Mouse (Mus musculus) frontal cortex, postnatal 14 days (tissue): Measurements from ENCODE around the gene Prrt1.
A peak's percentile ranks its signal among the peaks of the same experiment; 100 is the strongest.

Experiments used
- DNase-seq, 2 experiments: peaks; one replicate each; pipeline ENCODE4 v3.0.0; 2022; ENCODE audit warnings: low spot score in 2 of 2

Gene Prrt1

DNA sequence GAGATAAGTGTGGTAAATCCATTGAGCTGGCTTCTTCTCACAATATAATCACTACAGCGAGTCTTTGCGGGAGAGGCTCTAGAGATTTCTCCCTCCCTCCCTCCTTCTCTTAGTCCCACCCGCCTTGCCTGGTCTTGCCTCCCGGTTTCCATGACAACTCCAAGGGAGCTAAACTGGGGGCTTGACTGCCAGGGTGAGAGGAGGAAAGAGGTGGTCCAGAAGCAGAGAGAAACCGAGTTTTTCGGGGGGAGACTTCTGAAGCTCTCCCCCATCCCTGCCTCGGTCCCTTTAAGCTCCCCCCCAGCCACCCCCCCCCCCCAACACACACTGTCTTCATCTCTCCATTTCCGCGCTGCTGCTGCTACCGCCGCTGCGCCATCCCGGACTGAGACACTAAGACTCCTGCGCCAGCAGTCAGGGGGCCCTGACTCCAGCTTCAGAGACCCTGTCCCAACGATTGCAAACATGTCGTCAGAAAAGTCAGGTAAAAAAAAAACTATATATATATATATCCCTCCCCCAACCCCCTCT, at the start of gene Prrt1:
Gene Prrt1 (plus strand): TSS at position 313 of the 531 bp plus-strand sequence.
- peak in 1 of 2 experiments; percentile 54 for DNase-seq

DNA sequence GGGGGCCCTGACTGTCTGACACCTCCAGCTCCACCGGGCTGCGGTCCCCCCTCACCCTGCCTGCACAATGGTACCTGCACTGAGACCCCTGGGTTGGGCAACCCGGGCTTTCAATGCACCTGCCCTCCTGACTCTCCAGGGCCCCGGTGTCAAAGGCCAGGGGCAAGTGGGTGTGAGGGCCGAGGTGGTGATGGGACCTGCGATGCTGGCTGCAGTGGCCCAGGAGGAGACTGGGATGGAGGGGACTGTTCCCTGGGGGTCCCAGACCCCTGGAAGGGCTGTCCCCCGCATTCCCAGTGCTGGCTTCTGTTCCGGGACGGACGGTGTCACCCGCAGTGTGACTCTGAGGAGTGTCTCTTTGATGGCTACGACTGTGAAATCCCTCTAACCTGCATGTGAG, 46.8 kb upstream of the Prrt1 start:
- DNase-seq: no peak

DNA sequence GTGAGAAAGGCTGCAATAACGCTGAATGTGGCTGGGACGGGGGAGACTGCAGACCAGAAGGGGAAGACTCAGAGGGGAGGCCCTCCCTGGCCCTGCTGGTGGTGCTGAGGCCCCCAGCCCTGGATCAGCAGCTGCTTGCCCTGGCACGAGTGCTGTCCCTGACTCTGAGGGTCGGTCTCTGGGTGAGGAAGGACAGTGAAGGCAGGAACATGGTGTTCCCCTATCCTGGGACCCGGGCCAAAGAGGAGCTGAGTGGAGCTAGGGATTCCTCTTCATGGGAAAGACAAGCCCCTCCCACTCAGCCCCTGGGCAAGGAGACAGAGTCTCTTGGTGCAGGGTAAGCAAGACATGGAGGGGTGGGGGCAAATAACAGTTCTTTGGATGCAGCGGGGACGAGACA, 45.9 kb upstream of the Prrt1 start:
- DNase-seq: no peak

DNA sequence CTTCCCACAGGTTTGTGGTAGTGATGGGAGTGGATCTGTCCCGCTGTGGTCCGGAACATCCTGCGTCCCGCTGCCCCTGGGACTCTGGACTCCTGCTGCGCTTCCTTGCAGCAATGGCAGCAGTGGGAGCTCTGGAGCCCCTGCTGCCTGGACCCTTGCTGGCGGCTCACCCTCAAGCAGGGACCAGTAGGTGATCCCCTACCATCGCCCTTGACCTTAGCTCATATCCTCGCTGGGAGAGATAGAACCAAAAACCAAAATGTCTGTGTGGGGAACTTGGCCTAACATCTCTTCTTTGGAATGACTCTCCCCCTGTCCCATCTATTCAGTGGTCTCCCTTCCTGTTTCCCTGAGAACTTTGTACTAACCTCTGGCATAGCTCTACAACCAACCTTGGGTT, 45.5 kb upstream of the Prrt1 start:
- no peak for DNase-seq

DNA sequence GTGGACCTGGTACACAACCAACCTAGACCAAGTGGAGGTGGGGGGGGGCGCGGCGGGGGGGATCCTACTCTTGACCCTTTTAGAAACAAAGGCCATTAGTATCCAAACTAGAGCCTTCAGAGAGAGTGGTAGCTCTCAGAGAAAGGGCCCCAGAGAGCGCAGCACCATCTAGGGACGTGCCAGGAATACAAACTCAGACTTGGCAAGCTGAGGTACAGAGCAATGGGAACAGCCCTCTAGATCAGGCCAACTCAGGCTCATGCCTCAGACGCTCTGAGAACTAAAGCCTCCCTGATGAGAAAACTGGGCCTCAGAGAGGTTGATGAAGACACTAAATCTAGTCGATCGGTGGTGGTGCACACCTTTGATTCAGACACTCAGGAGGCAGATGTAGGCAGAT, 44.2 kb upstream of the Prrt1 start:
- DNase-seq: no peak

DNA sequence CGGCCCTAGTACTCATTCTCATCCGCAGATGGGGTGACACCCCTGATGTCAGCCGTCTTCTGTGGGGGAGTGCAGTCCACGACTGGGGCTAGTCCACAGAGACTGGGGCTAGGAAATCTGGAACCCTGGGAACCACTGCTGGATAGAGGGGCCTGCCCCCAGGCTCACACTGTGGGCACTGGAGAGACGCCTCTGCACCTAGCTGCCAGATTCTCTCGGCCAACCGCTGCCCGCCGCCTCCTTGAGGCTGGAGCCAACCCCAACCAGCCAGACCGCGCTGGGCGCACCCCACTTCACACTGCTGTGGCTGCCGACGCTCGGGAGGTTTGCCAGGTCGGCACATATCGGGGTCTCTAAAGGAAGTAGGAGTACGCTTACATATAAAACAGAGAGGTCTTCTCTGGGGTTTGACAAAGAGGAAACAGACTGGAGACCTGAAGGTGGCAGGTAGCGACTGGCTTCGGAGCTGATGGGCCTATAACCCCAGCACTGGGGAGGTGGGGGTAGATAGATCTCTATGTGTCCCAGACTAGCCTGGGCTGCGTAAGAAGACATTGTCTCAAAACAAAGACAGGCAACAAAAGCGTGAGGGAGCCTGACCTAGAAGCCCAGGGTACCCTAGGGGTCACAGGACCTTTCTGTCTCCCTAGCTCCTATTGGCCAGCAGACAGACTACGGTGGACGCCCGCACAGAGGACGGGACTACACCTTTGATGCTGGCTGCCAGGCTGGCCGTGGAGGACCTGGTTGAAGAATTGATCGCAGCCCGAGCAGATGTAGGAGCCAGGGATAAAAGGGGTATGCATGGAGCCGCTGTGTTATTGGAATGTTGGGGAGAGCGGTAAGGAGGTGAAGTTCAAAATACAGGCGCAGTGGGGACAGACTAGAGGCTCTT, 43.2 kb upstream of the Prrt1 start:
- no peak for DNase-seq

DNA sequence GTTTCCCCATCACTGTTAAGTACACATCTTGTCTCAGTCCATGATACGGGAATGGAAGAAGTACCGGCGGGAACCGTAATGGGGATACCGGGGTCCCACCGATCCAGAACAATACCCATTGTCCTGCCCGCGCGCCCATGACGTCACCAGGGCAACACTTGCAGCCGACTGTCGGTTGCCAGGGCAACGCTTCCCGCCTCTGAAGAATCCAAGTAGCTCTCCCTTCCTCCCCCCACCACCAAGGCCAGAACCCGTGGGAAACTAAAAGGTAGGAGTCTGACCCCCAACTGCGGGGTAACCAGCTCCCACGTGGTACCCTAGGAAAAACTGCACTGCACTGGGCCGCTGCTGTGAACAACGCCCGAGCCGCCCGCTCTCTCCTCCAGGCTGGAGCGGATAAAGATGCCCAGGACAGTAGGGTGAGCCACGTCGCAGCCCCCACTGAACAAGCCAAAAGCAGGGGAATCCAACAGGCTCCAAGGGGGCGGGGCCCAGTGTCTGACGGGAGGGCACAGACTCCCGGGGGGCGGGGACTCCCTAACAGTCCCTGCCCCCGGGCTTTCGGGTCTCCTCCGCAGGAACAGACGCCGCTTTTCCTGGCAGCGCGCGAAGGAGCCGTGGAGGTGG, 42.4 kb upstream of the Prrt1 start:
- DNase-seq: peak; percentile 84 to 88

DNA sequence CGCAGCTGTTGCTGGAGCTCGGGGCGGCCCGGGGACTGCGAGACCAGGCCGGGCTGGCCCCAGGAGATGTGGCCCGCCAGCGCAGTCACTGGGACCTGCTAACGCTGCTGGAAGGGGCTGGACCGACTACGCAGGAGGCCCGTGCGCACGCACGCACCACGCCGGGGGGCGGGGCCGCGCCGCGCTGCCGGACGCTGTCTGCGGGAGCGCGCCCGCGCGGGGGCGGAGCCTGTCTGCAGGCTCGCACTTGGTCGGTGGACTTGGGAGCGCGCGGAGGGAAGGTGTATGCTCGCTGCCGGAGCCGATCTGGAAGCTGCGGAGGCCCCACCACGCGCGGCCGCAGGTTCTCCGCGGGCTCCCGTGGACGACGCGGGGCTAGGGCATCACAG, 41.9 kb upstream of the Prrt1 start:
- peak; percentile 95 to 97 for DNase-seq

DNA sequence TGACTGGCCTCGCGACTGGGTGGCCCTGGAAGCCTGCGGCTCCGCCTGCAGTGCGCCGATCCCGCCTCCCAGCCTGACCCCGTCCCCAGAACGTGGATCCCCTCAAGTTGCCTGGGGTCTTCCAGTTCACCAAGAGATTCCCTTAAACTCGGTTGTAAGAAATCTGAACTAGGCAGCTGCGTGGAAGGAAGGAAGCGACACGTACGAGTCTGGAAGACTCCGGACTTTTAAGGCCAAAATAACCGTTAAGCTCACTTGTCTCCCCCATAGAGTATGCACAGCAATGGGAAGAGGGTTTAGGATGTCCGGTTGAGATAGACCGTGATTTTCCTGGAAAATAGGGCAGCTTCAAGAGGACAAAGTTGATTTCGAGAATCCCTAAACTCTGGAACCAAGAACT, 41.5 kb upstream of the Prrt1 start:
- DNase-seq: no peak

DNA sequence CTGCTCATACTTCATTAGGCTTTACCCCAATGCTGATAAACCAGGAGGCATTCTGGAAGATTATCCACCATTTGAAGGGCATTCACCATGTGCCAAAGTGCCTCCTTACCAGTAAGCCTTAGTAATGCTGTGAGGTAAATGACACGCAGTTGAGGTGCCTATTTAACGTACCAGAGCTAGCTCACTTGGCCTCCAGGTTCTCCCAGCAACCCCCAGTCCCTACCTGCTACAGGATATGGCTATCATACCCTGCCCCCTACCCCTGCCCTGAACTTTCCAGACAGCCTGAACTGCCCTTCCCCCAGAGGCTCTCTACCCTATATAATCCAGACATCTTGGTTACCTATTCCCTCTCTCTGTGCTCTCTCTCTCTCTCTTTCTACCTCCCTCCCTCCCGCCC, 40.6 kb upstream of the Prrt1 start:
- no peak for DNase-seq

DNA sequence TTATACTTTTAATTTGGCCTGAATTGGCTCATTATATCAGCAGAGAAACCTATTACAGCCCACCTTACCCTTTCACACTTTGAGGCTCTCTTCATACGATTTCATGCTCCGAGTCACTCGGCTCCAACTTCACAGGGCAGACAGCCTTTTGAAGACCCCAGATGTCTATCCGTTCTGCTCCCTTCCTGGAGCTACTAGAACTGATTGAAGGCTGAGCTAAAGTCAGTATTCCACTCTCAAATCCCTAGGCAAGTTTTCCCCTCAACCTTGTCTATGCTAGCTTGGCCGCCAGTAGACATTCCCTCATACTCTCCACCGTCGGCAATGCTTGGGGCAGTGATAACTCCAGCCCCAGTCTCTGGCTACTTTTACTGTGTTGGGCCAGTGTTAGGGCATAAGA, 40.1 kb upstream of the Prrt1 start:
- no peak for DNase-seq

DNA sequence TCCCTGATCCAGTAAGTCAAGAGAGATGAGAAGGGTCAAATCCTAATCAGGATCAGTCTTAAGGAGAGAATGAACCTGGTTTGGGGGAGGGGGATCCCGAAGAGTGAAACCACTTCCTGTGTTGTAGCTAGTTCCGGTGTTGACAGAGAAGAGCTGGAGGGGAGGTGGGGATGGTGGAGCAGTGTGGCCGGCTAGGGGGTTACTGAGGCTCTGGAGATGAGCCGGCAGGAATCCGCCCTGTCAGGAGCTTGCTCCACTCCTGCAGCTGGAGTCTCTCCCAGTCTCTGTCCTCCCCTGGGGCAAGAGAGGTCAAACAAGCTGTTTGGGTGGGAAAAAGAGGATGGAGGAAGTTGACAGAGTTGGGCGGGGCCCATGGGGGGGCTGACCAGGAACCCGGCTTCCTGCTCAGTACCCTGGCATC, 39.6 kb upstream of the Prrt1 start, which contains the start of gene Gpsm3:
Gene Gpsm3 (plus strand): TSS at position 126 of the 421 bp plus-strand sequence.
- DNase-seq: no peak

DNA sequence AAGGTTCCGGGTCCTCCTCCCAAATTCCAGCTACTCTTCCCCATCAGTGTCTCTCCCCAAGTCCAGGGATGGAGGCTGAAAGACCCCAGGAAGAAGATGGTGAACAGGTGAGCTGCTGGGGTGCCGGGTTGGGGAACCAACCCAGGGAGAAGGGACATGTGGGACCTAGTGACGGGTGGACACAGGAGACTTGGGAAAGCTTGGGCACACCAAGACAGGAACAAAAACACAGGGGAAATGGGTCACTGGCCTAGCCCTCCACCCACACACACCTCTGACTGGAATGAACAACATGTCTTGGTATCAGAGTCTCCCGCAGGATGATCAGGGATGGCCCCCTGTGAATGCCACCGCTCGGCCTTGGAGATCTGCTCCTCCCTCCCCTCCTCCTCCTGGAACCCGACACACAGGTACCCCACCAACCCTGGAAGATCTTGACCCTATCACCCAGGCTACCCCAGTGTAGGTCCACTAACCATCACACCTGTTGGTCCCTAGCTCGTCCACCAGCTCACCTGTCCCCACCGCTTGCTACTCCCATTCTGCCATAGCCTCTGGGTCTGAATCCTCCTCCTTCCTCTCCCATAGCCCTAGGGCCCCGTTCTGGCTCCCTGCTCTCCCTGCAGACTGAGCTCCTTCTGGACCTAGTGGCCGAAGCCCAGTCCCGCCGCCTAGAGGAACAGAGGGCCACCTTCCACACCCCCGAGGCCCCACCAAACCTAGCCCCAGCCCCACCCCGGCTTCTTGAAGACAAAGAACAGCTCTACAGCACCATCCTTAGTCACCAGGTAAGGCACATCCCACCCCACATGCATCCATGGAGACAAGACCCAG, 39.0 kb upstream of the Prrt1 start:
- DNase-seq: no peak

DNA sequence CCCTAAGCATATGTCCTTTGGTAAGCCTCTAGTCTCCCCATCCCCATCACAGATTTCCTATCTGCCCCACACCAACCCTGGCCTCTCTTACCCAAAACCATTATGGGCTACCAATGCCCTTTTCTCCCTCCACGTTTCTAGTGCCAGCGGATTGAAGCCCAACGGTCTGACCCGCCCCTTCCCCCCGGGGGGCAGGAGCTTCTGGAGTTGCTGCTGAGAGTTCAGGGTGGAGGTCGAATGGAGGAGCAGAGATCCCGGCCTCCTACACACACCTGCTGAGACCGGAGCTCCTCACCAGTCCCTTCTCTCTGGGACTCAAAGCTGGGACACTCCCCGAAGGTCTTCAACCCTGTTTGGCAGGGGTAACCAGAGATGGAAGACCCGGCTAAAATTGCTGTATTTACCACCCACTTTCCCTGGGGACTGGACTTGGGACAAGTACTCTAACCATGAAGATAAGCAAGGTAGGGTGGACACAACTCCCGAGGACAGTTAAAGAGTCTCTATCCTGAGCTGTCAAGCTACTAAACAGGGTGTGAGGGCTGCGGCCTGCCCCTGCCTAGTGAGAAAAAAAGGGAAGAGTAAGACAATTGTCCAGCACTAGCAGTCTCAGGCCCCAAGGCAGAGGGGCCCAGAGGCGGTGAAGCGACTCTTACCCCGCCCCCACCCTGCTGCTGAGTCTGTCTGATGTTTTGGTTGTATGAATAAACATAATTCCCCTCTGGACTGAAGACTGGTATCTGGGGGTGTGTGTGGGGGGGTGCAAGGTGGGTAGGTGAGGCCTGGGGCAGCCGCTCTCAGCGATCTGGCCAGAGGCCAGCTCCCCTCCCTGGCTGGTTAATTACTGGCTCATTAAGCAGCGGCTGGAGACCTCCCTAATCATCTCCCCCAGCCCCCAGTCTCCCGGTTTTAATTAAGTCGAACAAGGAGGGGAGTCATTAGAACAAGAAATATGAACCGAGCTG, 38.0 kb upstream of the Prrt1 start, which contains the start of gene Pbx2:
Gene Pbx2 (plus strand): TSS at position 238 of the 965 bp plus-strand sequence.
- no peak for DNase-seq

DNA sequence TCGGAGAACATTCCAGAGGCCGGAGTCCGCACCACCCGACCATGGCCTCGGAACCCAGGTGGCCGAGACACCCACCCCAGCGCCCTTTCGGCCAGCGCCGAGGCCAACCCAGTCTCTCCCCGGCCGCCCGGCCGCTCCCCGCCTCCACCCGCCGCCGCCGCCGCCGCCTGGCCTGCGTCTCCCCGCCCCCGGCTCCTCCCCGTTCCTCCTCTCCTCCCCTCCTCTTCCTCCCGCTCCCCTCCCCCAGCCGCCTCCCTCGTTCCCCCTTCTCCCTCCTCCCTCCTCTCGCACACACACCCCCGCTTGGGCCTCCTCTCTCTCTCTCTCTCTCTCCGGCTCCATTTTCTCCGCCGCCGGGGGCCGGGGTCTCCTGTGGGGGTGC, 37.3 kb upstream of the Prrt1 start:
- DNase-seq: peak in 1 of 2 experiments; percentile 69

DNA sequence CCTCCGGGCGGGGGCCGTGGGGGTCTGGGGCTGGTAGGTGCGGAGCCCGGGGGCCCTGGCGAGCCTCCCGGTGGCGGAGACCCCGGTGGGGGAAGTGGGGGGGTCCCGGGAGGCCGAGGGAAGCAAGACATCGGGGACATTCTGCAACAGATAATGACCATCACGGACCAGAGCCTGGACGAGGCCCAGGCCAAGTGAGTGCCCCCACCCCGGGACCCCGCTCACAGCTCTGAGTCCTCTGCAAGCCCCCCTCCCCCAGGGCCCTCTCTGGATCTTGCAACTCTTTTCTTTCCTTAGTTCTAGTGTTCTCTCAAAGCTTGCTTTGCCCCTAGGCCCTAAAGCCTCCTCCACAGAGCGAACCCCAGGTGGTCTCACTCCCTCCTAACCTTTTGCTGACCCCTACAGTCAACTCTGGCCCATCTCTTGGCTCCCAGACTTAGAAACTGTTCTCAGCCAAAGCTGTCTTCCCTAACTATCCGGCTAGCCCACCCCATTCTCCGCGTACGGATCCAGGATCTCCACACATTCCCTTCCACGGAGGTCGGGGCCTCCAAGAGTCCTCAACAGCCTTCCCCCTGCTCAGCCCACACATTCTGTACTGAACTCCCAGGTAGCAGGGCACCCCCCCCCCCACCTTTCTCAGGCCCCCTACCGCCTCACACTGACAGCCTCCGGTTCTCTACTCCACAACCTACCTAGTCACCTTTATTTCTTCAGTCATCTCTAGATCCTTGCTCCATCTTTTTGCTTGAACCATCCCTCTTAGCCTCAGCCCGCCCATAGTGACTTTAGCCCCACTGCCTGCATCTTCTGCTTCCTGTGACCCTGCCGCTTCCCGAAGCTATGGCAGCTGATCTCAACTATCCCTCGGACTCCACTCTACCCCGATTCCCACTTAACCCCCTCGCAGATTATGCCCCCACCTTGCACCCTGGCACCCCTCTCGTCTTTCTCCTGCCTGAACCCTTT, 36.5 kb upstream of the Prrt1 start:
- DNase-seq: no peak

DNA sequence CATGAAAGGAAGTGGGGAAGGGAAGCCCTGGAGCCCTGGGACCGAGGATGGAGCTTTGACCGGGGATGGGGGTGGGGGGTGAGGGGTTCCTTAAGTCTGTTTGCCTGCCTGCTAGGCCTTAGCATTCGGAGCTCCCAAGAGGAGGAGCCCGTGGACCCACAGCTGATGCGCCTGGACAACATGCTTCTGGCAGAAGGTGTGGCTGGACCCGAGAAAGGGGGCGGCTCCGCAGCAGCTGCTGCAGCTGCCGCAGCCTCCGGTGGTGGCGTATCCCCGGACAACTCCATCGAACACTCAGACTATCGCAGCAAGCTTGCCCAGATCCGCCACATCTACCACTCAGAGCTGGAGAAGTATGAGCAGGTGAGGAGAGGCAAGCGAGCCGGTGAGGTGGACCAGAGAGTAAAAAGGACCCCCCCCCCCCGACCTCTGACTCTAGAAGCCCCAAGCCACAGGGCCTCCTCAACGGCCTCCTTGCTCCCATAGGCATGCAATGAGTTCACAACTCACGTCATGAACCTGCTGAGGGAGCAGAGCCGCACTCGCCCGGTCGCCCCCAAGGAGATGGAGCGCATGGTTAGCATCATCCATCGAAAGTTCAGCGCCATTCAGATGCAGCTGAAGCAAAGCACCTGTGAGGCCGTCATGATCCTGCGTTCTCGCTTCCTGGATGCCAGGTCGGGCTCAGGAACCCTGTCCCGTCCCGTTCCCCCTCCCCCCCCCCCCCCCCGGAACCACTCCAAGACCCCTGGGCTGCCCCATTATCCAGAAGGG, 35.4 kb upstream of the Prrt1 start:
- no peak for DNase-seq

DNA sequence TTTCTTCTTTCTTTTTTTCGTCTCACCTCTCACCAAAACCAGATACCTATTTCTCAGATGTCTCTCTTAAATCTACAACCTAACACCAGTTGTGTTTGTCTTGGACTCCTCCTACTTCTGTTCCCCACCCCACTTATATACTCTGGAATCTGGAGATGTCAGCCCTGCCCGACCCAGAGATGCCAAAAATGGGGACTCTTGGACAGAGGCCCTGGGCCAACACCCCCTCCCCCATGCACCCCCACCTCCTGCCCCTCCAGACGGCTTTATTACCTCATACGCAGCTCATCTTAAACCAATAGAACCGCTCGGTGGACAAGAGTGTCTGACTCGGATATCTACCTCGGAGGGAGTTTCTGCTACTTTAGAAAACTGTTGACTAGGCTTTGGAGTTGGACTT, 33.2 kb upstream of the Prrt1 start:
- no peak for DNase-seq

DNA sequence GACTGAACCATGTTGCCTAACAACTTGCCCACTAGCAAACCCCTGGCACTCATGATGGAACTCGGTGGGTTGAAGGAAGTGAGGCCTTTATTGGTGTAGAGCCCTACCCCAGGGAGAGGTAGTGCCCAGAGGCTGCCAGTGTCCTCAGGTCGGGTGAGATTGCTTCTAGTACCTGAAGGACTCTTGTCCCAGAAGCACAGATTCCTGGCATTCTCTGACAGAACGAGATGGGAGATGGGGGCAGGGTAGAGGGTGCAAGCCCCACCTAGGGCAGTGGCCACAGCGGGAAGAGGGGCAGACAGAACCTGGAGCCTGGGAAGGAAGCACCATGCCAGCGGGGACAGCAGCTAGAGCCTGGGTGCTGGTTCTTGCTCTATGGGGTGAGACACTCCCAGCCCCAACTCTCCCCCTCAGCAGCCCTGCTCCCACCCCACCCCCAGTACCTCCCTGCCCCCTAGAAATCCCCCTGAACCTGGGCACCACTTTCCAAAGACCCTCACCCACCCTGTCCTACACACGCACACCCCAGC, 31.7 kb upstream of the Prrt1 start, which contains the start of gene Ager:
Gene Ager (plus strand): TSS at position 297 of the 530 bp plus-strand sequence.
- no peak for DNase-seq
